Mouse (Mus musculus): Measurements from ENCODE around the gene Rnf115. TPM values are rescaled to one million over a fixed set of nuclear protein-coding genes. Genes with fewer than 3 reads are reported as not detected.

The Rnf115 gene
- polyA plus RNA-seq, 1 experiment: 57.0 TPM

DNA sequence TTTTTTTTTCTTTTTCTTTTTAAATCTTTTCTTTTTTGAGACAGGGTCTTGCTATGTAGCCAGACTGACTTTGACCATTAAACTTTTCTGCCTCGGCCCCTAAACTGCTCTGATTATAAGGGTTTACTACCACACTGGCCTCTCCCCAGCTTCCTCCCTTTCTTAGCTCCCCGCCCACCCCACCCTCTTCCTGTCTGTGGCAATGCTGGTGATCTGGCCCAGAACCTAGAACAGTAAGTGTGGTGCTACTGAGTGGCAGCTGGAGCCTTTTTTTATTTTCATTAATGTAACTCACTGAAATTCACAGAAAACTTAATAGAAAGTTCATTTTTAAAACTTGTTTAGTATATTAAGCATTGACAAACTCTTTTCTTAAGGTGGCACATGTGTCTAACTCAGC lies 11.6 kb upstream of the Rnf115 start:
- peaks cover 3% of the 10 kb centered on the region for H3K4me1 ChIP-seq (ENCODE audit: control insufficient read depth, insufficient read depth, low read length)
- TF ChIP-seq CTCF (IDR thresholded peaks at IDR 0.05; ENCODE audit: borderline replicate concordance, insufficient read depth, low read depth, low read length) (no peak), POLR2A (IDR thresholded peaks at IDR 0.05; ENCODE audit: borderline replicate concordance, insufficient read depth, low read length) (no peak)
- no peak overlapping the region for H3K27ac ChIP-seq (ENCODE audit: insufficient read depth, low read length)
- 94% methylated on average over 2 of the region's 2 CpGs for WGBS
- no peaks in the 10 kb centered on the region for H3K27me3 ChIP-seq (ENCODE audit: control insufficient read depth, insufficient read depth, low read length)
- no peak for DNase-seq
- H3K4me3 ChIP-seq (replicated peaks; ENCODE audit: insufficient read depth, low read depth, low read length): no peak overlapping the region

DNA sequence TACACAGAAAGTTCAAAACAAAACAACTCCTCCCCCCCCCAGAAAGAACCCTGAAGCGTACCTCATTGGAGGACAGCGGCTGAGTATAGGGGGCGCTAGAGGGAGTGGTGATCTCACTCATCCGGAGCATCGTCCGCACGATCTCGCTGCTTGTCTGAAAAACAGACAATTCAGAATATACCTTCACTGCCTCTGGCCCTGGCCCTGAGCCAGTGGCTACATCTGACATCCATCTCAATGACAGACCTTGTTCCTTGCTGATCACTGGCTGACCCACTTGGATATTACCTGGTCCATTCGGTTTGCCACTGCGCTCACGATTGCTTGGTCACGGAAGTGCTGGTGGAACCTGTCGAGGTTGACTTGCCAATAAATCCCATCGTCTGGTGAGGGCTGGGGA lies 8.3 kb upstream of the Rnf115 start:
- H3K4me3 ChIP-seq (replicated peaks; ENCODE audit: insufficient read depth, low read depth, low read length): peak overlapping the region; percentile 89
- WGBS: 7% methylated on average over 14 of the region's 14 CpGs

GRCm38 (mm10) chr3:96727828-96728633 lies 567 bp downstream of the Rnf115 start:
- TF ChIP-seq CTCF (IDR thresholded peaks at IDR 0.05; ENCODE audit: borderline replicate concordance, insufficient read depth, low read depth, low read length): no peak
- no peak for TF ChIP-seq POLR2A (IDR thresholded peaks at IDR 0.05; ENCODE audit: borderline replicate concordance, insufficient read depth, low read length)
- Histone ChIP-seq H3K27me3 (ENCODE audit: control insufficient read depth, insufficient read depth, low read length) (no peaks in the 10 kb centered on the region), H3K4me3 (replicated peaks; ENCODE audit: insufficient read depth, low read depth, low read length) (peak overlapping the region; percentile 81), H3K27ac (ENCODE audit: insufficient read depth, low read length) (peak overlapping the region; percentile 83), H3K4me1 (ENCODE audit: control insufficient read depth, insufficient read depth, low read length) (peaks cover 13% of the 10 kb centered on the region; the same call in 1 of the 2 replicates)
- no peak for DNase-seq
- WGBS: under 1% methylated on average over 42 of the region's 42 CpGs

More for the DNA sequence above, 8.3 kb upstream of the Rnf115 start:
- Histone ChIP-seq H3K27me3 (ENCODE audit: control insufficient read depth, insufficient read depth, low read length) (no peaks in the 10 kb centered on the region), H3K27ac (ENCODE audit: insufficient read depth, low read length) (peak overlapping the region; percentile 70), H3K4me1 (ENCODE audit: control insufficient read depth, insufficient read depth, low read length) (peaks cover 3% of the 10 kb centered on the region)
- DNase-seq: peak; percentile 78 to 83
- TF ChIP-seq CTCF (IDR thresholded peaks at IDR 0.05; ENCODE audit: borderline replicate concordance, insufficient read depth, low read depth, low read length) (peak; percentile 77), POLR2A (IDR thresholded peaks at IDR 0.05; ENCODE audit: borderline replicate concordance, insufficient read depth, low read length) (peak; percentile 59; the same call in 1 of the 2 replicates)

DNA sequence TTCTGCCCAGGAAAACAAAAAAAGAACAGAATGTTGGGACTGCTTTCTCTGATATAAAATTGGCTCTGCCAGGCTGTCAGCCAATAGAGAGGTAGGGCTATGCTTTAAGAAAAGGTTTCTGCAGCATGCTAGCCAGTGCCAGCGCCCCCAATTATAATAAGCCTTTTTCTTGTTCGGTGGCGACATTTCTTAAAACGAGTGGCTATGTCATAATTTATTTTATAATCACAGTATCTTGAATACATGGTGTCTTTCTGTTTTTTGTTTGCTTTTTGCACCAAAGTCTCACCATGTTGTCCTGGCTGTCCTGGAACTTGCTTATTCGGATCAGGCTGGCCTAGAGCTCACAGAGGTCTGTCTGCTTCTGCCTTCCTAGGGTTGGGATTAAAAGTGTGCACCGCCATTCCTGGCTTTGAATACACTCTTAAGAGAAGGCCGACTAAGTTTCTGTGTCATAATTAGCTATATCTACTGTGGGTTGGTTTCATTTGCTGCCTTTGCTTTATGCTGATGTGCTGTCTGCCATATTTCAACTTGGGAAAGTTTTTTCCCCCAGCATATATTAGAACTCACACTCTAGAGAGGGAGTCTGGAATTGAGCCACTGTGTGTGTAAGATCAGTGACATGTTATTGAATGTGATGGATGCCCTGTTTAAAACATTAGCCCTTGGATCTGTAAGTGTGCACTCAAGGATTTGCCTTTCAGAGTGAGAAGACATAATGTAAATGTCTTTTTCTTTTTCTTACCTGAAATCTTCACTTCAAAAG lies 1.4 kb downstream of the Rnf115 start:
- no peak for DNase-seq
- 16% methylated on average over 7 of the region's 7 CpGs for whole genome bisulfite sequencing
- H3K27me3 ChIP-seq (ENCODE audit: control insufficient read depth, insufficient read depth, low read length): no peaks in the 10 kb centered on the region
- peaks cover 13% of the 10 kb centered on the region; the same call in 1 of the 2 replicates for H3K4me1 ChIP-seq (ENCODE audit: control insufficient read depth, insufficient read depth, low read length)
- H3K27ac ChIP-seq (ENCODE audit: insufficient read depth, low read length): no peak overlapping the region
- H3K4me3 ChIP-seq (replicated peaks; ENCODE audit: insufficient read depth, low read depth, low read length): peak overlapping the region; percentile 81
- TF ChIP-seq CTCF (IDR thresholded peaks at IDR 0.05; ENCODE audit: borderline replicate concordance, insufficient read depth, low read depth, low read length) (no peak), POLR2A (IDR thresholded peaks at IDR 0.05; ENCODE audit: borderline replicate concordance, insufficient read depth, low read length) (no peak)

GRCm38 (mm10) chr3:96729403-96729784 lies 1.9 kb downstream of the Rnf115 start:
- H3K27ac ChIP-seq (ENCODE audit: insufficient read depth, low read length): no peak overlapping the region
- 76% methylated on average over 3 of the region's 3 CpGs for WGBS
- no peak overlapping the region for H3K4me3 ChIP-seq (replicated peaks; ENCODE audit: insufficient read depth, low read depth, low read length)

GRCm38 (mm10) chr3:96730785-96731184 lies 3.3 kb downstream of the Rnf115 start:
- WGBS: 50% methylated on average over 5 of the region's 5 CpGs
- DNase-seq: no peak

More at GRCm38 (mm10) chr3:96729403-96729784, 1.9 kb downstream of the Rnf115 start:
- no peak for TF ChIP-seq POLR2A (IDR thresholded peaks at IDR 0.05; ENCODE audit: borderline replicate concordance, insufficient read depth, low read length)
- TF ChIP-seq CTCF (IDR thresholded peaks at IDR 0.05; ENCODE audit: borderline replicate concordance, insufficient read depth, low read depth, low read length): no peak
- H3K4me1 ChIP-seq (ENCODE audit: control insufficient read depth, insufficient read depth, low read length): peaks cover 13% of the 10 kb centered on the region; the same call in 1 of the 2 replicates
- DNase-seq: no peak
- H3K27me3 ChIP-seq (ENCODE audit: control insufficient read depth, insufficient read depth, low read length): no peaks in the 10 kb centered on the region

GRCm38 (mm10) chr3:96733984-96734383 lies 6.5 kb downstream of the Rnf115 start:
- Histone ChIP-seq H3K4me1 (ENCODE audit: control insufficient read depth, insufficient read depth, low read length) (peaks cover 22% of the 10 kb centered on the region; the same call in 1 of the 2 replicates), H3K4me3 (replicated peaks; ENCODE audit: insufficient read depth, low read depth, low read length) (no peak overlapping the region), H3K27ac (ENCODE audit: insufficient read depth, low read length) (no peak overlapping the region), H3K27me3 (ENCODE audit: control insufficient read depth, insufficient read depth, low read length) (no peaks in the 10 kb centered on the region)
- no peak for DNase-seq
- TF ChIP-seq CTCF (IDR thresholded peaks at IDR 0.05; ENCODE audit: borderline replicate concordance, insufficient read depth, low read depth, low read length): no peak
- TF ChIP-seq POLR2A (IDR thresholded peaks at IDR 0.05; ENCODE audit: borderline replicate concordance, insufficient read depth, low read length): no peak
- WGBS: 98% methylated on average over 1 of the region's 1 CpGs

More at GRCm38 (mm10) chr3:96730785-96731184, 3.3 kb downstream of the Rnf115 start:
- no peak overlapping the region for H3K27ac ChIP-seq (ENCODE audit: insufficient read depth, low read length)
- H3K27me3 ChIP-seq (ENCODE audit: control insufficient read depth, insufficient read depth, low read length): no peaks in the 10 kb centered on the region
- no peak overlapping the region for H3K4me3 ChIP-seq (replicated peaks; ENCODE audit: insufficient read depth, low read depth, low read length)
- TF ChIP-seq CTCF (IDR thresholded peaks at IDR 0.05; ENCODE audit: borderline replicate concordance, insufficient read depth, low read depth, low read length): no peak
- TF ChIP-seq POLR2A (IDR thresholded peaks at IDR 0.05; ENCODE audit: borderline replicate concordance, insufficient read depth, low read length): no peak
- peaks cover 13% of the 10 kb centered on the region; the same call in 1 of the 2 replicates for H3K4me1 ChIP-seq (ENCODE audit: control insufficient read depth, insufficient read depth, low read length)
